Mouse (Mus musculus): ENCODE results near the gene Fem1a.

The Fem1a gene

GRCm38 (mm10) chr17:56254695-56255094 is 1.9 kb upstream of the Fem1a start:
- in situ Hi-C loops (cut with MboI, MseI): loop anchor here (5.0 to 25.0 kb wide), 5 partner anchors 72 to 1033 kb away; partner anchors contain the start of genes Vav1 (in 2 of the 2), Mydgf (in 1 of the 2), Pot1b (in 1 of the 2) and Tnfsf14 (in 1 of the 2)

- in situ Hi-C loops (cut with MboI, MseI): loop anchor here (5.0 to 25.0 kb wide), 5 partner anchors 73 to 1032 kb away; partner anchors contain the start of genes Vav1 (in 2 of the 2), Mydgf (in 1 of the 2), Pot1b (in 1 of the 2) and Tnfsf14 (in 1 of the 2)
Measured at GRCm38 (mm10) chr17:56255429-56255828, 1.2 kb upstream of the Fem1a start.

- in situ Hi-C loops (cut with MboI, MseI): loop anchor here (5.0 to 25.0 kb wide), 5 partner anchors 74 to 1031 kb away; partner anchors contain the start of genes Vav1 (in 2 of the 2), Mydgf (in 1 of the 2), Pot1b (in 1 of the 2) and Tnfsf14 (in 1 of the 2)
Measured at GRCm38 (mm10) chr17:56255863-56256238, 759 bp upstream of the Fem1a start.

- in situ Hi-C loops (cut with MboI, MseI): loop anchor here (5.0 to 25.0 kb wide), 5 partner anchors 75 to 1030 kb away; partner anchors contain the start of genes Vav1 (in 2 of the 2), Mydgf (in 1 of the 2), Pot1b (in 1 of the 2) and Tnfsf14 (in 1 of the 2)
Measured at GRCm38 (mm10) chr17:56257181-56257894, 728 bp downstream of the Fem1a start.

GRCm38 (mm10) chr17:56258269-56258668 is 1.7 kb downstream of the Fem1a start:
- in situ Hi-C loops (cut with MboI, MseI): loop anchor here (5.0 to 25.0 kb wide), 5 partner anchors 76 to 1029 kb away; partner anchors contain the start of genes Vav1 (in 2 of the 2), Mydgf (in 1 of the 2), Pot1b (in 1 of the 2) and Tnfsf14 (in 1 of the 2)

- in situ Hi-C loops (cut with MboI, MseI): loop anchor here (5.0 to 25.0 kb wide), 5 partner anchors 77 to 1028 kb away; partner anchors contain the start of genes Vav1 (in 2 of the 2), Mydgf (in 1 of the 2), Pot1b (in 1 of the 2) and Tnfsf14 (in 1 of the 2)
Measured at GRCm38 (mm10) chr17:56258812-56259211, 2.2 kb downstream of the Fem1a start.

GRCm38 (mm10) chr17:56259301-56260037 is 2.9 kb downstream of the Fem1a start:
- in situ Hi-C loops (cut with MboI, MseI): loop anchor here (5.0 to 25.0 kb wide), 5 partner anchors 77 to 1028 kb away; partner anchors contain the start of genes Vav1 (in 2 of the 2), Mydgf (in 1 of the 2), Pot1b (in 1 of the 2) and Tnfsf14 (in 1 of the 2)

GRCm38 (mm10) chr17:56261166-56261565 is 4.6 kb downstream of the Fem1a start:
- in situ Hi-C loops (cut with MboI, MseI): loop anchor here (25.0 kb wide), 3 partner anchors 549 to 1026 kb away; partner anchors contain the start of genes Vav1 (in 2 of the 2), Pot1b (in 1 of the 2) and Tnfsf14 (in 1 of the 2)

GRCm38 (mm10) chr17:56262645-56263094 is 6.1 kb downstream of the Fem1a start:
- in situ Hi-C loops (cut with MboI, MseI): loop anchor here (25.0 kb wide), 3 partner anchors 550 to 1025 kb away; partner anchors contain the start of genes Vav1 (in 2 of the 2), Pot1b (in 1 of the 2) and Tnfsf14 (in 1 of the 2)

- in situ Hi-C loops (cut with MboI, MseI): loop anchor here (25.0 kb wide), 3 partner anchors 552 to 1023 kb away; partner anchors contain the start of genes Vav1 (in 2 of the 2), Pot1b (in 1 of the 2) and Tnfsf14 (in 1 of the 2)
Measured at GRCm38 (mm10) chr17:56264020-56264419, 7.4 kb downstream of the Fem1a start.

GRCm38 (mm10) chr17:56265011-56265410 is 8.4 kb downstream of the Fem1a start:
- in situ Hi-C loops (cut with MboI, MseI): loop anchor here (25.0 kb wide), 3 partner anchors 553 to 1022 kb away; partner anchors contain the start of genes Vav1 (in 2 of the 2), Pot1b (in 1 of the 2) and Tnfsf14 (in 1 of the 2)

- in situ Hi-C loops (cut with MboI, MseI): loop anchor here (25.0 kb wide), 3 partner anchors 554 to 1021 kb away; partner anchors contain the start of genes Vav1 (in 2 of the 2), Pot1b (in 1 of the 2) and Tnfsf14 (in 1 of the 2)
Measured at GRCm38 (mm10) chr17:56265869-56266268, 9.3 kb downstream of the Fem1a start.

GRCm38 (mm10) chr17:56266271-56266670 is 9.7 kb downstream of the Fem1a start:
- in situ Hi-C loops (cut with MboI, MseI): loop anchor here (25.0 kb wide), 3 partner anchors 554 to 1021 kb away; partner anchors contain the start of genes Vav1 (in 2 of the 2), Pot1b (in 1 of the 2) and Tnfsf14 (in 1 of the 2)

GRCm38 (mm10) chr17:56269153-56269630 is 12.6 kb downstream of the Fem1a start:
- in situ Hi-C loops (cut with MboI, MseI): loop anchor here (25.0 kb wide), 3 partner anchors 557 to 1018 kb away; partner anchors contain the start of genes Vav1 (in 2 of the 2), Pot1b (in 1 of the 2) and Tnfsf14 (in 1 of the 2)

- in situ Hi-C loops (cut with MboI, MseI): loop anchor here (25.0 kb wide), 3 partner anchors 557 to 1018 kb away; partner anchors contain the start of genes Vav1 (in 2 of the 2), Pot1b (in 1 of the 2) and Tnfsf14 (in 1 of the 2)
Measured at GRCm38 (mm10) chr17:56269741-56270140, 13.1 kb downstream of the Fem1a start.

GRCm38 (mm10) chr17:56271609-56272253 is 15.1 kb downstream of the Fem1a start:
- in situ Hi-C loops (cut with MboI, MseI): loop anchor here (25.0 kb wide), 3 partner anchors 559 to 1016 kb away; partner anchors contain the start of genes Vav1 (in 2 of the 2), Pot1b (in 1 of the 2) and Tnfsf14 (in 1 of the 2)

GRCm38 (mm10) chr17:56272644-56273043 is 16.0 kb downstream of the Fem1a start:
- in situ Hi-C loops (cut with MboI, MseI): loop anchor here (25.0 kb wide), 3 partner anchors 560 to 1015 kb away; partner anchors contain the start of genes Vav1 (in 2 of the 2), Pot1b (in 1 of the 2) and Tnfsf14 (in 1 of the 2)

- in situ Hi-C loops (cut with MboI, MseI): loop anchor here (25.0 kb wide), 3 partner anchors 561 to 1014 kb away; partner anchors contain the start of genes Vav1 (in 2 of the 2), Pot1b (in 1 of the 2) and Tnfsf14 (in 1 of the 2)
Measured at GRCm38 (mm10) chr17:56273482-56273881, 16.9 kb downstream of the Fem1a start.

- in situ Hi-C loops (cut with MboI, MseI): loop anchor here (25.0 kb wide), 3 partner anchors 562 to 1013 kb away; partner anchors contain the start of genes Vav1 (in 2 of the 2), Pot1b (in 1 of the 2) and Tnfsf14 (in 1 of the 2)
Measured at GRCm38 (mm10) chr17:56273986-56274385, 17.4 kb downstream of the Fem1a start.
